Mouse (Mus musculus) CD4-positive, CD25-positive, alpha-beta regulatory T cell, adult 4 months (primary cell): Measurements from ENCODE around the gene Prss29. TPM values are rescaled to one million over a fixed set of nuclear protein-coding genes. Genes with fewer than 3 reads are reported as not detected.
A peak's percentile ranks its signal among the peaks of the same experiment; 100 is the strongest.

Experiments
- ATAC-seq: one replicate; pipeline ENCODE4 v1.8.0; 2017
- polyA plus RNA-seq, 2 experiments: library from polyadenylated mRNA; unstranded; fragments of 100-300 nt; shearing (Covaris generic); gene quantifications; one replicate each; pipeline ENCODE4 v1.2.1; 2017

Prss29 gene
- polyA plus RNA-seq, result not detected

DNA sequence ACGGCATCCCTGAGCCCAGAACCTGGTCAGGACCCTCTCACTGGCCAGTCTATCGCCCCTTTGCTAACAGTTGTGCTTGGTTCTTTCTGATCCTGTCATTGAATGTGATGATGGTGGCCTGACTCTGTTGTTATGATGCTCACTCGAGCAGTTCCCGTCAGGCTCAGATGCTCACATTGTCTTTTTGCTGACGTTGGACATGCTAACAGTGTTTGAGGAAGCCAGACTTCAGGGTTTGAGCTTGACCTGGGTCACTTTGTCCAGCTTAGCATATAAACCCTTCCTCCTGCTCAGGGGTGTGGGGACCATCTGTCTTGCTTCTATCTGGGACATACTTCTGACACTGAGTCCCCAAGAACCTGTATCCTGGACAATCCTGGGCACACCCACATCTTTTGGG lies at the start of gene Prss29:
Gene Prss29 (plus strand): TSS at position 301 of the 400 bp plus-strand sequence.
- ATAC-seq, result no peak

DNA sequence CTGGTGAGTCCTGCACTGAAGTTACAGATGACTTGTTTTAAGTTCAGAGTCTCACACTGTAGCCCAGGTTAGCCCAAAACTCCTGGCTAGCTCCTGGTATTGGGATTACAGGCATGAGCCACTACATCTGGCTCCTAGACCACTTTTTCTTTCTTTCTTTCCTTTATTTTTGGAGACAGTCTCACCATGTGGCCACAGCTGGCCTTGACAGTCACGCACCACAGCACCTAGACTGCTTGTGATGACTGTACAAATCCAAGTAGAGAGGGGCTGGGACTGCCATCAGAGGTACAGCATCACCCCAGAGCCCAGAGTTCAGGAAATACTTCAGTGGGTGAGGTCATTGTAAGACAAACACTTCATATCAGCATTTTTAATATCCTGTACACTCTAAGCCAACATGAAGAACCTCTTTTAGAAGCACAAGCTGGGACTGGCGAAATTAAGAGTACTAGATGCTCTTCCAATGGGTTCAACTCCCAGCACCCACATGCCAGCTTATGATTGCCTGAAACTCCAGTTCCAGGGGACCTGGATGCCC lies 47.6 kb upstream of the Prss29 start:
- ATAC-seq, result no peak

- ATAC-seq, result no peak
Observed at GRCm38 (mm10) chr17:25272326-25272725, 46.1 kb upstream of the Prss29 start.

GRCm38 (mm10) chr17:25272951-25273705 lies 45.3 kb upstream of the Prss29 start:
- peak; percentile 78 for ATAC-seq

GRCm38 (mm10) chr17:25273706-25274501 lies 44.5 kb upstream of the Prss29 start:
- ATAC-seq, result peak; percentile 78

- no peak for ATAC-seq
Observed at GRCm38 (mm10) chr17:25274571-25275346, 43.7 kb upstream of the Prss29 start, which contains the start of gene Ube2i. Gene Ube2i, minus strand, starts transcription at chr17:25274622.

DNA sequence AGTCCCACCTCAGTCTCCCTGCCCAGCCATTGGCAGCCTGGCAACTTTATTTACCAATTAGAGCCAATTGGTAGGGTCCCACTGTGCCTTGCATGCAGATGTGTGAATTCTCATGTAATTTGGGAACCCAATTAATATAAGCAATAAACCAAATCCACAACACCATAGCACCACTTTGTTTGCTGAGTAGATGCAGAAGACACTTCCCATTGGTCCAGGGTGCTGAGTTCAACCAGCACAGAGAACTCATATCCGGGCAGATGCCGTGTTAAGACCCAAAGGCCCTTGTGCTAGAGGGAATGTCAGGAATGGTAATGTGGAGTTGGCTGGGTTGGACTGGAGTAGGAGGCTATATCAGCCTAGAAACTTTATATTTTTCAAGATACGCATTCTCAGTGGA lies 42.6 kb upstream of the Prss29 start:
- ATAC-seq, result no peak

GRCm38 (mm10) chr17:25282133-25282532 lies 36.3 kb upstream of the Prss29 start:
- ATAC-seq, result no peak

GRCm38 (mm10) chr17:25285033-25285432 lies 33.4 kb upstream of the Prss29 start:
- ATAC-seq, result peak; percentile 82

- ATAC-seq, result no peak
Observed at GRCm38 (mm10) chr17:25288842-25289241, 29.6 kb upstream of the Prss29 start.

GRCm38 (mm10) chr17:25290411-25290810 lies 28.0 kb upstream of the Prss29 start:
- ATAC-seq, result no peak

DNA sequence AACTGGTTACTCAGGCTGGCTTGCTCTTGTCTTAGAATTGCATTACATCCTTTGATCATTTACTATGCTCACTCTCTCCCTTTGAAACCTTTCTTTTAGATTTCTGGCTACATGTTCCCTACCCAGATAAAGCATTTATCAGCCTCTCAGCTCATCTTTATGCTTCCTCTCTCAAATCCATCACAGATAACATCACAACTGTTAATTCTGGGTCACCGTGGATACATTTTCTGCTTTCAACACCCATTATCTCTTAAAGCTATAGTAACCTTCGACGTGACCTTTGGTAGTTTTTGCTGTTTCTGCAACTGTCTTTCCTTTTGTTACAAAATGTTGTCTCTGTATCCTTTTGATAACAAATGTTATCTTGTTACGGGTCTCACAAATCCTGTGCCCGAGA lies 25.0 kb upstream of the Prss29 start:
- no peak for ATAC-seq

- ATAC-seq, result no peak
Observed at GRCm38 (mm10) chr17:25294111-25294510, 24.3 kb upstream of the Prss29 start.

GRCm38 (mm10) chr17:25298094-25298493 lies 20.4 kb upstream of the Prss29 start, which contains the start of gene Prss34:
Gene Prss34, plus strand, starts transcription at chr17:25298394.
- ATAC-seq, result no peak

- ATAC-seq, result no peak
Observed at GRCm38 (mm10) chr17:25308346-25308745, 10.1 kb upstream of the Prss29 start, which contains the start of gene Prss28. Gene Prss28, plus strand, starts transcription at chr17:25308646.

DNA sequence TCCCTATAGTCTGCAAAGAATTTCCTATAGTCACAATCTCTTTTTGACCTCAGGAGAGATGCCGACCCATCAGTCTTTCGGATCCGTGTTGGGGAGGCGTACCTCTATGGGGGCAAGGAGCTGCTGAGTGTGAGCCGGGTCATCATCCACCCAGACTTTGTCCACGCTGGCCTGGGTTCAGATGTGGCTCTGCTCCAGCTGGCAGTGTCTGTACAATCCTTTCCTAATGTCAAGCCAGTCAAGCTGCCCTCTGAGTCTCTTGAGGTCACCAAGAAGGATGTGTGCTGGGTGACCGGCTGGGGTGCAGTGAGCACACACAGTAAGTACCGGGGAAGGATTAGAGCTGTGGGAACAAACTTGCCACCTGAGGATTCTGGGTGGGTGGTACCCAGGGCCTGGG lies 2.4 kb downstream of the Prss29 start:
- no peak for ATAC-seq

DNA sequence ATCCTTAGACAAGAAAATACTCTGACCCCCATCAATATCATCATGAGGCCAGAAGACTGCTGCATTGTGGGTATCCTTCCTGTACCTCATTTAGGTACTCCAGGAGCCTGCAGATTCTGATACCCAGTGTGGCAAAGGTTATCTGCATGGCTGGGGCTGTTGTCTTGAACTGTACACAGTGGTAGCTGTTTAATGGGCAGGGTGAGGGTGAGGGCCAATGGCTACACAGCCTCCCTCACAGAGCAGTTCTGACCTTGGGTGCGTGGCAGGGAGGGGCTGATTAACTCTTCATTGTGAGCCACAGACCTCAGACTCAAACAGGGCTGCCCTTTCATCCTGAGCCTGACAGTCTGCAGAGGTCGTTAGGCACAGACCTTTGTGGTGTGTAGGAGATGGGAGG lies 4.5 kb downstream of the Prss29 start:
- no peak for ATAC-seq

GRCm38 (mm10) chr17:25332321-25332720 lies 13.9 kb downstream of the Prss29 start:
- no peak for ATAC-seq

GRCm38 (mm10) chr17:25333943-25334342 lies 15.5 kb downstream of the Prss29 start:
- ATAC-seq, result no peak

DNA sequence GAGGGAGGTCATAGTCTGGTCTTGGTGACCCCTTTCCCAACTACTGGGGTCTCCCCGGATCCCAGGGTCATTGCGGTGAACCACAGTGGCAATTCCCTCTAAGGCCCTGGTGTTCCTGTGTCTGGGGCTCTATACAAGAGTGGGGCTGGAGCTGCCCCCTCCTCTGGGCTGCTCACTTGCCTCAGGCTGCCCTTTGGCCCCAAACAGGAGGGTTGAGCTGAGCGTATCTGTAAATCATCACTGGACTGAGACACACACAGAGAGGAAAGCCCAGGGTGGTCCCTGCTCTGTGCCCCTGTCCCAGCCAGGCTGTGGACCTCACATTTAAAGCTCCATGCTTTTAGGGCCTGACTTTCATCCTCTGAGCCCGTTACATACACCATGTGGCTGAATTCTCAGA lies 19.8 kb downstream of the Prss29 start:
- no peak for ATAC-seq

- no peak for ATAC-seq
Observed at GRCm38 (mm10) chr17:25340003-25340402, 21.5 kb downstream of the Prss29 start.

- ATAC-seq, result no peak
Observed at GRCm38 (mm10) chr17:25341490-25341889, 23.0 kb downstream of the Prss29 start.

DNA sequence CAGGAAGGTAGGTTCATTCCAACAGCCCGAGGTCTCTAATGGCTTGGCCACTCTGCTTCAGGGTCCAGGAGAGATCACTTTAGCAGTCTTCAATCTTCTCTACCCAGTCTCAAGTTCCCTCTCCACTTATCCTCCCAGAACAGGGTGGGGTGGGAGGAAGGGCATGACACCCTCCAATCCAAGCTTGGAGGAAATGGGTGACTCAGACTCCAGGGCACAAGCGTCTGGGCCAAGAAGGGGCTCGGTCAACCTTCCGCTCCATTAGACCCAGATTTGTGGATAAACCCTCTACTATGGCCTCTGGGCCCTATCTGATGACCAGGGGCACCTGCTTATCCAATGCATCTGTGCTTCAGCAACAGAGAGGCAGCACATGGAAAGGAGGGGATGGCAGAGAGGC lies 27.0 kb downstream of the Prss29 start, which contains the start of gene Tpsab1:
Gene Tpsab1 (minus strand): TSS at position 101 of the 400 bp plus-strand sequence.
- no peak for ATAC-seq
